Mouse (Mus musculus): ENCODE measurements at regions not wholly inside any gene's neighbourhood (a gene's known extent, or its start where the extent isn't known, plus 50 kb on each side); places are given as distances from the start of the nearest gene placed in this dataset.

GRCm38 (mm10) chr8:49174956-49175355 lies 331.2 kb upstream of the Tenm3 start:
- no peak for TF ChIP-seq CTCF (IDR thresholded peaks at IDR 0.05; ENCODE audit: borderline replicate concordance, extremely low read depth, insufficient read depth, insufficient read length)
- TF ChIP-seq POLR2A (IDR thresholded peaks at IDR 0.05; ENCODE audit: borderline replicate concordance, extremely low read depth, insufficient read depth, insufficient read length, poor library complexity, severe bottlenecking): no peak
